Mouse (Mus musculus) olfactory bulb, adult 2 months (tissue): ENCODE results near the gene Fos.

Experiments used
- CTCF ChIP-seq: fragments of 200-500 bp; IDR thresholded peaks from 2 replicates; pipeline ENCODE4 v1.5.1; 2012; ENCODE audit warnings: low read depth, mild to moderate bottlenecking, low read length, moderate library complexity; ENCODE audit not compliant: insufficient read depth
- POLR2A ChIP-seq: fragments of 200-500 bp; IDR thresholded peaks from 2 replicates; pipeline ENCODE4 v1.6.1; 2012; ENCODE audit warnings: mild to moderate bottlenecking, low read depth, low read length, moderate library complexity; ENCODE audit not compliant: insufficient read depth

DNA sequence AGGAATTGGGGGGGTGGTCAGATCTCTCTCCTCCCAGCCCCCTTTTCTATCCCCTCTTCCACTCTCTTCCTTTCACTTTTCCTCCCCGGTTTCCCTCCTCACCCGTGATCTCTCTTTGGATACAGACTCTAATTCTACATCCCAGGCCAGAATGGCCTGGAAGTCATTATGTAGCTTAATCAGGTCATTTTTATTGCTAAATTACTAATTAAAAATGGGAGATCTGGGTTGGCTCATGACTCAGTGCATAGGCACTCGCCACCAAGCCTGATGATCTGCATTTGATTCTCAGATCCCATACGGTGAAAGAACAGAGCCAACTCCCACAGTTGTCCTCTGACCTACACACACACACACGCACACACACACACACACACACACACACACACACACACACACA is 39.2 kb upstream of the Fos start:
- TF ChIP-seq POLR2A = no peak
- no peak for TF ChIP-seq CTCF
